Mouse (Mus musculus) testis, postnatal 14 days (tissue): ENCODE data around the gene Tgm3.

Experiments used
- DNase-seq: peaks from one replicate; pipeline ENCODE4 v3.0.0; 2021; ENCODE audit warnings: low spot score

Tgm3 gene

DNA sequence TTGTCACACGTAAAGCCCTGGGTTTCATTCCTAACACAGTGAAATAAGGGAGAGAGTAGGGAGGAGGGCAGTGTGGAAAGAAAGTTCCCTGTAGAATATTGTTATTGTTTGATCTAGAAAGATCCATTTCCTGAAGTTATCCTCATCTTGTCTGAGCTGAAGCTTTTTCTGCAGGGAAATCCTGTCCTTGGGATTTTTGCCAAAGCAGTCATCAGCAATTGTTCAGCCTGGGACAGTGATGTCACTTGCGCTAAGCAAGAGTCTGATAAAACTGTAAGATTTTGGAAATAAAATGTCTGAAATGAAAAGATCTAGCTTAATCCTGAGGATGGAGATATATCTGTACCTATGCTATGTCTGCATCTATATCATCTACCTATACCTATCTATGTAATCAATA, 58.2 kb downstream of the Tgm3 start:
- no peak for DNase-seq
